8 mouse cellular contexts compared by ENCODE assay signal in the genomic region with DNA sequence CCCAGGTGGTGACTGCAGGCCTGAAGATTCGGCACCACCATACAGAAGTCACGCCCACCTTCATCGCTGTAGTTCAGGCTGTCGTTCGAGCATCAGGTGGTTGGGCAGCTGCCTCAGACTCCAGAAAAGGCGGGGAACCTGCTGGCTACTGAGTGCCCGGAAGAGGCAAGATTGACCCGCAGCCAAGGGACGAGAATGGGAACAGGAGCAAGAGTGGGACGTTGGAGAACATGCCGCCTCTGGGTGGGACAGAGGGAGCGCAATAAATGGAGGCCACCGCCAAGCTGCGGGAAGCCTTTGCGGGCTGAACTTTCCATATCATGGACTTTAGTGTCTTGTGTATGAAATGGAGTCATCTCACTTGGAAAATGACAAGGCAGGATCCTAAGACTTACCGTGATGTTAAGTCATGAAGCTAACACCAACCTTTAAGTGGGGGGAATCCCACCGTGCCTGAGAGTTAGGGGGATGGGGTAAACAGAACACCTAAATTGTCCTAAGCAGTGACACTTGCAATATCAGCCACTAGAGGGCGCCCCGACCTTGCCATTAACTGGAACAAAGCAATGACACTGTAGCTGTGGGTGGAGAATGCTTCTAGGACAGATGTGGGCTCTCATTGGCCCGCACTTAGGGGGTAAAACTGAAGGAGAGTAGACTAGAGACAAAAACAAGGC. TPM values are rescaled to one million over a fixed set of nuclear protein-coding genes. Genes with fewer than 3 reads are reported as not detected.
DNase-seq lines count a peak whose midpoint lies in the region; ATAC-seq lines count a peak whose summit lies in the region.

No protein-coding gene starts in this region.

- H3K9me3 ChIP-seq in embryonic facial prominence, embryonic 14.5 days (ENCODE audit: control insufficient read depth, low read length): no peaks in the 10 kb centered on the region
- no peaks in the 10 kb centered on the region for H3K9me3 ChIP-seq in limb, embryonic 13.5 days

- 27% methylated on average over 20 of the region's 20 CpGs for WGBS in embryonic facial prominence, embryonic 14.5 days
- WGBS in limb, embryonic 13.5 days: 18% methylated on average over 20 of the region's 20 CpGs

- H3K9ac ChIP-seq in embryonic facial prominence, embryonic 14.5 days (ENCODE audit: low read depth, low read length): peak overlapping the region; percentile 43; the same call in 1 of the 2 replicates
- H3K9ac ChIP-seq in limb, embryonic 13.5 days: peak overlapping the region; percentile 48; the same call in 1 of the 2 replicates

- no peak overlapping the region for H3K27ac ChIP-seq in embryonic facial prominence, embryonic 14.5 days (replicated peaks; ENCODE audit: low read depth, low read length)
- H3K27ac ChIP-seq in limb, embryonic 13.5 days: no peak overlapping the region

- peak overlapping the region; percentile 19 for H3K4me3 ChIP-seq in embryonic facial prominence, embryonic 14.5 days (ENCODE audit: low read depth, low read length)
- peak overlapping the region; percentile 24 for H3K4me3 ChIP-seq in limb, embryonic 13.5 days

- H3K27me3 ChIP-seq in embryonic facial prominence, embryonic 14.5 days (replicated peaks; ENCODE audit: control insufficient read depth, insufficient read depth, low read length): no peaks in the 10 kb centered on the region
- H3K27me3 ChIP-seq in limb, embryonic 13.5 days: 0 out of 2 replicates have a peak, but pooled peaks cover 6% of the 10 kb centered on the region

- H3K4me1 ChIP-seq in embryonic facial prominence, embryonic 14.5 days (ENCODE audit: control insufficient read depth, insufficient read depth, low read length): peaks cover 13% of the 10 kb centered on the region
- H3K4me1 ChIP-seq in limb, embryonic 13.5 days: peaks cover 24% of the 10 kb centered on the region

- peak overlapping the region; percentile 51 for H3K4me2 ChIP-seq in embryonic facial prominence, embryonic 14.5 days (ENCODE audit: low read depth, low read length)
- H3K4me2 ChIP-seq in limb, embryonic 13.5 days (replicated peaks): peak overlapping the region; percentile 58

- peak; percentile 86 for ATAC-seq in embryonic facial prominence, embryonic 14.5 days (ENCODE audit: low read depth)
- ATAC-seq in limb, embryonic 13.5 days (ENCODE audit: low FRiP score, low read depth): peak; percentile 75

- DNase-seq in 416B (ENCODE audit: low read depth): peak; percentile 84
- peak; percentile 76 to 81 for DNase-seq in adrenal gland, postnatal 4 days (ENCODE audit: low spot score in 2 of 2)
- peak; percentile 94 for DNase-seq in embryonic facial prominence, embryonic 14.5 days (ENCODE audit: low spot score)
- DNase-seq in heart, adult 9 months (ENCODE audit: low spot score in 2 of 2): peak; percentile 80 to 90
- DNase-seq in kidney, adult 9 months: peak; percentile 90
- DNase-seq in monocyte, adult 2 months (ENCODE audit: low read depth in 1 of 2, low spot score in 2 of 2): peak; percentile 38 to 73
- DNase-seq in spleen, postnatal 36 days (ENCODE audit: low spot score in 2 of 2): peak; percentile 80 to 87

- H3K36me3 ChIP-seq in embryonic facial prominence, embryonic 14.5 days (ENCODE audit: control insufficient read depth, insufficient read depth, low read length): no peaks in the 10 kb centered on the region
- H3K36me3 ChIP-seq in limb, embryonic 13.5 days: no peaks in the 10 kb centered on the region

RNA-seq across cellular contexts. Expression of a gene that starts 3.1 kb away (rescaled TPM):
- total RNA-seq in adrenal gland, postnatal 4 days (2021): 10 to 100 TPM; 11.2 to 14.0 TPM
- 3.1 and 3.9 TPM in 2 replicates for polyA plus RNA-seq in embryonic facial prominence, embryonic 14.5 days (2014; fragmentation: Nextera tagmentation; extraction: Ambion mirVana)
- 1.3 and 1.7 TPM in 2 replicates for polyA plus RNA-seq in limb, embryonic 13.5 days (2015; fragmentation: Nextera tagmentation; extraction: Ambion mirVana)

RNA-seq across cellular contexts. Expression of a gene that starts 24.6 kb away (rescaled TPM):
- 10 to 100 TPM in 1 of 2 experiments, 1 to 10 TPM in 1; 1.2 to 39.0 TPM for total RNA-seq in adrenal gland, postnatal 4 days (2021)
- 0.39 and 1.4 TPM in 2 replicates for polyA plus RNA-seq in embryonic facial prominence, embryonic 14.5 days (2014; fragmentation: Nextera tagmentation; extraction: Ambion mirVana)
- 0.57 and 0.75 TPM in 2 replicates for polyA plus RNA-seq in limb, embryonic 13.5 days (2015; fragmentation: Nextera tagmentation; extraction: Ambion mirVana)

RNA-seq across cellular contexts. Expression of a gene that starts 25.9 kb away (rescaled TPM):
- 1 to 10 TPM; 1.8 to 4.0 TPM for total RNA-seq in adrenal gland, postnatal 4 days (2021)
- polyA plus RNA-seq in embryonic facial prominence, embryonic 14.5 days (2014; fragmentation: Nextera tagmentation; extraction: Ambion mirVana): 5.7 and 7.9 TPM in 2 replicates
- 1.5 and 1.7 TPM in 2 replicates for polyA plus RNA-seq in limb, embryonic 13.5 days (2015; fragmentation: Nextera tagmentation; extraction: Ambion mirVana)

RNA-seq across cellular contexts. Expression of a gene that starts 57.8 kb away (rescaled TPM):
- total RNA-seq in adrenal gland, postnatal 4 days (2021): 10 to 100 TPM in 1 of 2 experiments, 1 to 10 TPM in 1; 7.4 to 17.2 TPM
- 7.1 and 7.4 TPM in 2 replicates for polyA plus RNA-seq in embryonic facial prominence, embryonic 14.5 days (2014; fragmentation: Nextera tagmentation; extraction: Ambion mirVana)
- polyA plus RNA-seq in limb, embryonic 13.5 days (2015; fragmentation: Nextera tagmentation; extraction: Ambion mirVana): 3.1 TPM in 2 replicates
